Mouse (Mus musculus) telencephalon, adult 2 months (tissue): ENCODE measurements at regions not wholly inside any gene's neighbourhood (a gene's known extent, or its start where the extent isn't known, plus 50 kb on each side); places are given as distances from the start of the nearest gene placed in this dataset.

Experiments
- DNase-seq: peaks from one replicate; pipeline ENCODE4 v3.0.0-alpha.2; 2011; ENCODE audit warnings: low read depth, low spot score

DNA sequence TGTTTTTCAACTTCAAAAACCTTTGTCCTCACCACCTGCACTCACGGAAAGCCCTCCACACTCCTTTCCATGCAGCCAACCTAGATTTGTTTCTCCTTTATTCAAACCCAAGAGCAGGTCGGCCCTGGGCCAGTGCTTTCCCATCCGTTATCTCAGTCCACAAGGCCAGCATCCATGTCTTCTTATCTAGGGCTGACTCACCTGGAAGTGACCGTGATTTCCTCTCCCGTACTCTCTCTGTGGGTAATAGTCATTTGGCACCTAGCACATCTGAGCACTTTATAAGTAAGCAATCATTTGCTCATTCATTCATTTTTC lies 106.2 kb downstream of the Rassf10 start:
- no peak for DNase-seq

DNA sequence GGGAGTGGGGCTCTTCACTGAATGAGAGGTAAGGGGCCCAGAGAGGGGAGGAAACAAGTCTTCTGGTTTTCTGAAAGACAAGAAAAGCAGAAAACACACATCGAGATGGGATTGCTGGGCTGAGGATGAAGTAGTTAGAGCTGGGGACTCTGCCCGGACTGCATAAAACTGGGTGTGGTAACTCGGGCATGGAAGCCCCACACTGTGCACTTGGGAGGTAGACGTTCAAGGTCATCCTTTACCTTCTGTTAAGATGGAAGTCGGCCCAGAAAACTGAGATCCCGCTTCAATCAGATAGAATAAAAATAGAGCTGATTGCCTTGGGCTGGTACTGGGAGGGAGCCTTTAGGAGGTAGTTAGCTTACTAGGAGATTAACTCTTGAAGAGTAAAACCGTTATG lies 107.2 kb downstream of the Rassf10 start:
- no peak for DNase-seq

DNA sequence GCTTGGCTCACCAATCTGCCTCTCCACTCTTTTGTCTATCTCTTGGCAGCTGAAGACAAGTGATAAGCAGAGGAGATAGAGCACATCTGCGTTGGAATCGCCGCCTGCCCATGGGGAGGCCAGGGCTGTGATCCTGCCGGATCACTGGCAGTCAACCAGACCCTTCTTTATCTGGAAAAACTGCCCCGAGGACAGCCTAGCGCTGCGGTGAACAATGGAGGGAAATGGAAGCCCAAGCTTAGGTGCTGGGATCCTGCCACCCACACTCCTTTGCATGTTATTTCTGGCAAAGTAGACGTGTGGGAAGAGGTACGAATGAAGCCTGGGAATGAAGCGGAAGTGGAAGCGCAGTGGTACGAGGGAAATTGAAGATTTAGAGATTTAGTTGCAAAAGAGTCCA lies 112.8 kb downstream of the Rassf10 start:
- peak; percentile 35 for DNase-seq

DNA sequence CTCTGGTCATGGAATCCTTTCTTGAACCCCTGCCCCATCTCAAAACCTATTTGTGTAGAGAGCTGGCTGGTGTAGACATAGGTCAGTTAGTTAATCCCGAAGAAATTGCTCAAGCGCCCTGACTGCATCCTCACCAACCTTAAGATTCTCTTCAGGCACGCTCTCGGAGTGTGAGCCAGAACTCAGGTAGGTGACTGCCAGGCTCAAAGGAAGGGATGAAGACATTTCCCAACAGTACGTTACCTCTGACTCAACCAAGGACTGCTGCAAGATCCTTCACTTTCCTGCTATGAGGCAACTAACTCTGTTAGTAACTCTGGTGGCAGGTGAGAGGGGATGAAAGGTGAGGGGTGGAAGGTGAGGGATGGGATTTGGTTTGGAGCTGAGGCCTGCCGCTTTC lies 114.5 kb downstream of the Rassf10 start:
- DNase-seq, result no peak

DNA sequence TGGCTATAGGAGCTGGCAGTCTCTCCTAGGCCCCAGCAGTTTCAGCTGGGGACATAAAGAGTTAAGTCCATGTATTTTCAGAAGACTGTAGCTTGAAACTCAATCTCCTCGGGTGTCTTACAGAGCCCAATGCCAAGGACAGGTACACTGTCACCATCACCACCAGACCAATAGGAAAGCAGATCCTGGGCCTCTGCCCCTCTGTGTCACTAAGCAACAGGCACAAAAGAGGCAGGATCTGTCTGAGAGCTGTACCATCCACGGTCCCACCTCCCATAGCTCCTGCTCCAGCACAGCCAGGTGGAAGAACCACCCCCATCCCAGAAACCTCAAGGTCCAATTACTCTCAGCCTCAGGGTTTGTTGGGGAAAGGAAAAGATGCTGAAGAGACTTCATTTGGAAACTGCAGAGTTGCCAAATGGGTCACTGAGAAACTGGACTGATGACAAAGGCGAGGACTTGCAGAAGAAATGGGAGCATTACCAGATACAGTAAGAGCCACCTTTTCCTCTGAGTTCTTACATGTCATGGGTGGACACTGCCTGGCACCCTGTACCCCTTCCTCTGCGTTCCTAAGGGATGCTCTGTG lies 115.7 kb downstream of the Rassf10 start:
- DNase-seq, result no peak

DNA sequence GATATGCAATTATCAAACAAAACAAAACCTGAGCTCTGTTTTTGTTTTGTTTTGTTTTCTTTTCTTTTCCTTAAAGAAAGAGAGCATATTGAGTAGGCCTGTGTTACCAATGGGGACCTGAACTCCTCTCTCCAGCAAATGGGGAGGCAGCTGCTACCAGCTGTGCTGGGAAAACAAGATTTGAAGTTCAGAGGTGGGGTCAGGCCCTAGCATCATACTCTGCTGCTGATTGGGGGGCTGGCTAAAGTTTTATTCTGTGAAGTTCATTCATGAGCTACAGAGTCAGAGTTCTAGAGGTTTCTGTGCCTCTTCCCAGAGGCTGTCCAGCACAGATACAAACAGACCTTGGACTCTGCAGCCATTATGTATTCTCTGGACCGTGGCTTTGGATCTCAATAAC lies 117.7 kb downstream of the Rassf10 start:
- no peak for DNase-seq

DNA sequence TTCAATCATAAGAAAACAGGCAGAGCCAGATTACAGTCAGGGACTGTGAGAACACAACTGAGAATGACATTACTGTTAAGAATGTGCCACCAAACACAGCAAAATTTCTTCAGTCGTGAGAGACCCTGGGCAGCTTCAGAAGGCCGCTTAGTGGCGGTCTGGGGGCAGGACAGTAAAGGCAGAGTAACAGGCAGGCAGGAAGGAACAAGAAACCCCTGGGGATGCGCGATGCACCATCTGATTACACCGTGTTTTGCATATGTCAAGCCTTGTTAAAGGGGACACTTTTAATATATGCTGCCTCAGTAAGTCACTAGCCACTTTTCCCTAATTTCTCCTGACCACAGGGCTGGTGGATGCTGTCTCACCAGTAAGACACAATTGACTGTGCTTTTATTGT lies 120.0 kb downstream of the Rassf10 start:
- no peak for DNase-seq

DNA sequence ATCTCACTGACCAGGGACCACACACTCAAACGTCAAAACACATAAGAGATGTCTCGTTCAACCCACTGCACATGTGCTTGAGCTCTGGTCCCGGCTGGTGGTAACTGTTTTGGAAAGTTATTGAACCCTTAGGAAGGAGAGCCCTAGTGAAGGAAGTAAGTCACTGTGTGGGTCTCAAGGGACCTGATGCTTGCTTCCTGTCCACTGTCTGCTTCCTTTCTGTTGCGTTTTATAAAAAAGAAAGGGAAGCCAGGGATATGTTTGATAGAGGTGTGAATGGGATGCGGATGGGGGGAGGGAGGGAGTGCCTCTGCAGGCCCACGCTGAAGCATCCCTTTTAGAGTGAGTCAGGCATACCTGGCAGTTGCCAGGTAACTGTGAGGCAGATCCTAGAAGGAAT lies 121.6 kb downstream of the Rassf10 start:
- no peak for DNase-seq

DNA sequence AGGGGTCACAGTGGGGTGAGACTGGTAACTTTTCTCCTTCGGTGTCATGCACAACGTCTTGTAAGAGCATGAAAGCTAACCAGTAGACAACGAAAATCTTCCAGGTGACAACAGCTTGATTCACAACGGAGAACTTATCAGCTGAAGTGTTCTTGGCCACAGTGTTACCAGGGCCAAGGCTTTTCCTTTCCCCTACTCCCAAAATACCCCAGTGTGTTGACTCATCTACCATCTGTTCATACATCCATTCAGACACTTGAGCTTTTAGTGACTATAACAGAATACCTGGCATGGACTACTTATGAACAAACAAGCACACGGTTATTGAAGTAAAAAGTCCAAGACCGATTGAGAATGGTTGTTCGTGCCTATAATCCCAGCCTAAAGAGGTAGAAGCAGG lies 122.5 kb downstream of the Rassf10 start:
- no peak for DNase-seq

DNA sequence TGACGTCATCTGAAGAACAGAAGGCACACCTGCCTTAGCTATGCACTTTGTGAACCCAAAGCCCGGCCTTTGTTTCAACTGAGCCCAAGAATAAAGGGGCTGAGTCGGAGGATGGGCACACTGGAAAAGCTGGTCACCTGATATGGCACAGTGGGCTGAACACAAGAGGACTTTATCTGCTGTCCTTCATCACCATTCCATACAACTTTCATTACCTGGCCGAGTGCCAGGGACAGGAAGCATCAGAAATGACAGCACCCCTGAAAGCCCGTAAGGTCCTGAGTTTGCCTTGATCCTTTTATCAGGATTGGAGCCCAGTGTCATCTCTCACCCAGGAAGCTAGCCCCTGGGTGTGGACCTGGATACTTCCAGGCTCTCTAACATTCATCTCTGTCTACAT lies 126.1 kb upstream of the Arntl start:
- DNase-seq, result no peak

DNA sequence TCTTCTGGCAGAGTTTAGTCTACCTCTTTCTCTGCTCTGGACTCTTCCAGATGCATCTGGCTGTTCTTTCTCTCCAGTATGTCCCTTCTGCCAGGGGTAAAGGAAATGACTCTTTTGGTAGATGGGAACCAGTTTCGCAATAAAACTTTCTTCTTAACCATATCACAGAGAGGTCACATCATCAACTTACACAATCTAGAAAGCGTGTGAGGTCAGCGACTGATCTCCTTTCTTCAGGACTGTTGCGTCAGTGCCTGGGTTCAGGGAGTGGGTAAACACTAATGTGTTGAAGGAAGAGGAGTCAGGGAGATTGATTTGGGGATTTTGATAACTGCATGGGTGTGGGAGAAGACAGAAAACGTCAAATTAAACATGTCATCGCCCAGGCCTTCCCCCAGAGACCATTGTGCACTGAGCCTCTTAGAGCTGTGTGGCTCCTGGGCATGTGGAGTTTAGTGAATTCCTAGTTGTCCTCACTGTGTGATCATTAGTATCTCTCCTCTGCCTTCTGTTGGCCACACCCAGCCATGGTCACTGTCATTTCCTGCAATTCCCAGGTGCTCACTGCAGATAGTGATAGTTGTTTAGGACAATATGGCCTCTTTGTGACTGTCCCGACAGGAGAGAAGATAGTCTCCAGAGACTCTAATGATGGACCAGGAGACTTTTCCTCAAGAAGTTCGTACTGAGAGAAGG lies 122.2 kb upstream of the Arntl start:
- DNase-seq, result no peak

DNA sequence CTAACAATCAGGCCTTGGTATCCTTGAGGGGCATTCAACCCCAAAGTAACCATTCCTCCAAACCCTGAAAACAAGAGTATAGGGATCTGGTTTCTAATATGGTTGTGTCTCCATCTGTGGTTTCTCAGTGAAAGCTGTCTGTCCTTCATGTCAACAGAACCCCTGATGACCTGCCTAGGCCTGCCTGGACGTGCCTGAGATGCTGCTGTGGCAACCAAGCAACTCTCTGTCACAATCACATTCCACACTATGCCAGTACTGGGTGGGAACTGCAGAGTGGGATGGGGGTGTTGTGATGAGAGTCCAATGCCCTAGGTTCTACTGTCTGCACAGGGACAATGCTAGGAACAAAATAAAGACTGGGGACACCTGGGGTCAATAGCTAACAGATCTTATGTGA lies 121.1 kb upstream of the Arntl start:
- no peak for DNase-seq

DNA sequence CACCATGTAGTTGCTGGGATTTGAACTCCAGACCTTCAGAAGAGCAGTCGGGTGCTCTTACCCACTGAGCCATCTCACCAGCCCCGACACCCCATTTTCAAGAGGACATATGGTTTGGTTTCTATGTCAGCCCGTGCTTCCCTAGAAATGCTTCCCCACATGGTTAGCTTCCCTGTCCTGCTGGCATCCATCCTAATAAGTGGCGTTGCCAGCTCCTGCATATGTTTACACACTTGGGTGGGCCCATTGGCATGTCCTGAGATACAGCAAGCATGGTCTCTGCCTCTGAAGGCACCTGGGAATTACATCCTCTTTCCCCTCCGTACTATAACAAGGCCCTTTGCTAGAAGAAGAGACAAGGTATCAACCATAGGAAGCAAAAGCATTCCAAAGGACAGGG lies 119.6 kb upstream of the Arntl start:
- DNase-seq, result no peak

DNA sequence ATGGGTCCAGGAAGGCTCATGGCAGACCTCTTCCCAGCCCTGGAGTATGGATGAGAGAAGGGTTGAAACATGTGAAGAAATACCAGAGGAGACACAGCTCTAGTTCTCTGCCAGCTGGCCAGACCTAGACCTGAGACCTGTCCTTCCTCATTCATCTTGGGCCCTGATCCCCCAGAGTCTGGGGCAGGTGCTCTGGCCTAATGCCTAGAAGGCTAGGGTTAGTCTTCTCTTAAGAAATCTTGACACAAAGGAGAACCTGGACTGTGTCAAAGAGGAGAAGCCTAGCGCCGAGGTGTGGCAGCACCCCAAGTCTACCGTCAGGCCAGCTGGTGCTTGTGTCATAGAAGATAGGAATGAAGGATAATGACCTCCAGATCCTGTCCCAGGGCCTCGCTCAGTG lies 118.2 kb upstream of the Arntl start:
- no peak for DNase-seq

DNA sequence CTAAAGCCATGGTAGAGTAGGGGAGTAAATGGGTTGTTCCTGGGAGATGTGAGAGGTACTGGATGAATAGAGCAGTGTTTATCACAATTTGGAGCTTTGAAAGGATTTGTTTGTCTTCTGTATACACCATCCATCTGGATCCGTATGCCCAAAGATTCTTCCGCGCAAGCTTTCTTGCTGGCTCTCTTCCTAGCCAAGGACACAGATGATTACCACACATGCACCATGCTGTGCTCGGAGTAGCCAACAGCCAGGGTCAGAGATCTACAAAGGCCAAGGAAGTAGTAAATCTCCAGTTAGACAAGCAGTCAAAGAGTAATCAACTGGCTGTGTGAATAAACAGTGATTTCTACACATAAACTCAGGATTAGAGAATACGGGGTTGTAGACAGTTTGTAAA lies 113.3 kb upstream of the Arntl start:
- DNase-seq, result no peak

DNA sequence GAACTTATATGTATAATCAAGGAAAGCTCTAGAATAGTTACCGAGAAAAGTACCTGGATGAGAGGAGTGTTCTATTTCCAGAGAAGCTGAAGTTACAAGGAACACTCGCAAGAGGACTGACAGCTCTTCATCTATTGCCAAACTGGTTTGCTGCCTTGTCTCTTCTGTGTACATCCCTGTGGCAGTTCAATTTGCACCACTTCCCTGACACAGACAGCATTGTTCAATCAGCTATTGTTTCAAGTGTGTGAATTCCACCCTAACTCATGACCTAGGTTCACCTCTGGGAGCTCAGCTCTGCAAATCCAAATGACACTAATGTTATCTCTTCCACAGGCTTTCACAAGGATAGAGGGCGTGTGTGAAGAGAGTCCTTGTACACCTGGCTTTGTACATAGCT lies 112.2 kb upstream of the Arntl start:
- DNase-seq, result no peak

DNA sequence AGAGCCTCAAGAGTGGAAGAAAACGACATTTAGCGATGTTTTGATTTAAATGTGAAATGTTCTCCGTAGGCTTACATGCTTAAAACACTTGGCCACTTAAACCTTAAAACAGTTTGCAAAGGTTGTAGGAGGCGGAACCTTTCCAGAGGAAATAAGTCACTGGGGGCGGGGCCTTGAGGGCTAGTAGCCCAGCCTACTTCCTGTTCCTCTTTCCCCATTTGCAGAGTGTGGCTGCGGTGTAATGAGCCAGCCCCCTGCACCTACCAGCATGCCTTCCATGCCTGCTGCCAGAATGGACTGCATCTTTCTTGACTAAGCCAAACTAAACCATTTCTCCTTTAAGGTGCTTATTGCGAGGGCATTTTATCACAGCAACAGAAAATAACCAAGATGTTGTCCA lies 103.0 kb upstream of the Arntl start:
- DNase-seq, result no peak

DNA sequence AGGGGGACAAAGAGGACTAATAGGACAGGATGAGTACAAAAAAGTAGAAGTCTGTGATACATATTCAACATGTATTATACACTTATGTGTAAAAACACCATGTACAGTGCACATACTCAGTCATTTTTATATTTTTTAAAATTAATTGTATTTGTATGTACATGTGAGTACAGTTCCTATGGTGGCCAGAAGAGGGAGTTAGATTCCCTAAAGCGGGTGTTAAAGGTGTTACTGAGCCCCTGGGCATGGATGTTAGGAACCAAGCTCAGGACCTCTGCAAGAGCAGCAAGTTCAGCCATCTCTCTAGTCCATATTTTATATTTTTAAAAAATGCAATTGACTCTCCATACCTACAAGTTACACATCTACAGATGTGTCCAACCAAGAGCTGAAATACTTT lies 101.9 kb upstream of the Arntl start:
- no peak for DNase-seq

DNA sequence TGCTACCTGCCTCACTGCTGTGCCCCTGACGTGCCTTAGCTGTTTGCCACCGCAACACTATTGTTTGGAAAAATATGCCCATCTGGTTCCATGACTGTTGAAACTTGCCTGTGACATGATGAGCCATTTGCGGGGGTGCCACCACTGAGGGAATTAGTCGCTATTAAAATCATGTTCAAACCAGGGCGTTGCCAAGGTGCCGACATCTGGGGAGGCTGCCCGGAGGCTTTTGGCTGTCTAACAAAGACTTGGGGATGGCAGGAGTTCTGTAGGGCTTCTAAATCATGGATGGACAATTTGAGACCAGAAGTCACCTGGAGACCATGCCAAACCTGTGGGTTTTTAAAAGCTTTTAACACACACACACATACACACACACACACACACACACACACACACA lies 100.5 kb upstream of the Arntl start:
- no peak for DNase-seq

DNA sequence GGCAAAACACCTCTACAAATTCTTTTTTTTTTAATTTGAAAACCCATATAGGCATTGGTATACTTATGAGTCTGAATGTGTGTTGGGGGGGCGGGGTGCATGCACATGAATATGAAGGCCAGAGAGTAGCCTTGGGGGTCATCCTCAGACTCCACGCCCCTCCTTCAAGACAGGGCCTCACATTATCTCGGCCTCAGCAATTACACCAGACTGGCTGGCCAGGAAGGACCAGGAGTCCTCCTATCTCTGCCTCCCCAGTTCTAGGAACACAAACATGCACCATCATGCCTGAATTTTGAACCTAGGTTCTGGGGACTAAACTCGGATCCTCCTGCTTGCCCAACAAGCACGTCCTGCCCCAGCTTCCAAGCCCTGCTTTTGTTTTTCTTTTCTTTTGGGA lies 99.3 kb upstream of the Arntl start:
- no peak for DNase-seq

DNA sequence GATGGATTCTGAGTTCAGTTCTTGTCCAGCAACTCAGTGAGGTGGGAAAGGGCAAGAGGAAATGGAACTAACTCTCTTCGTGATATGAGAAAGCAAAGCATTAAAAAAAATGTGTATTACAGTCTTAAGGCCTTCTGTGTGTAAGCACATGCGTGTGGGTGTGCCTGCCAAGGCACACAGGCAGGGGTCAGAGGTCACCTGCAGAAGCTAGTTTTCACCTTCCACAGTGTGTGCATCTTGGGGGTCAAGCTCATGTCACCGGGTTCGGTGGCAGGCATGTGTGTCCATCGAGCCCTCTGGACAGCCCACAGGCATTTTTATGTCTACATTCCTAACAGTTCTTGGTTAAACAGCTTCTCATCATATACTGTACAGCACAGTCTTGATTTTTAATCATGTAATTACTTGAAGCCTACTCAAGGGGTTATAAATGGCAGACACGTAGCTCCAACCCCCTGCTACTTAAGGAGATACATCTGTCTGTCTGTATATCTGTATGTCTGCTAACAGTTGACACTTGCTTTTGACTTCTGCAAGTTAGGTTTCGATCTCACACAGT lies 98.7 kb upstream of the Arntl start:
- DNase-seq, result no peak

DNA sequence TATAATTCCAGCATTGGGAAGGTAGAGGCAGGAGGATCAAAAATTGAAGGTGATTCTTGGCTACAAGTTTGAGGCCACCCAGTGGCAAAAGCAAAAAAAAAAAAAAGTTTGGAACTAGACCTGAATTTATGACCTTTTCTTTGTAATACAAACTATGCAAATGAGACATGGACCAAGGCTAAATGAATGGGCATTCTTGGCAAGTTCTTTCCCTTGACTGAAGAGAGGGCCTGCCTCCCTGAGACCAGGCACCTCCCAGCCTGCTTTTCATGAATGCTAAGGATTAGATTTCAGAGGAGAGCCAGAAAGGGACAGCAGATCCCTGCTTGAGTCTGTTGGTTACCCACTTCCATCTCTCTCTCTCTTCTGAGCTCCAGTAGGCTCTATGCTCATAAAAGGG lies 97.8 kb upstream of the Arntl start:
- no peak for DNase-seq

DNA sequence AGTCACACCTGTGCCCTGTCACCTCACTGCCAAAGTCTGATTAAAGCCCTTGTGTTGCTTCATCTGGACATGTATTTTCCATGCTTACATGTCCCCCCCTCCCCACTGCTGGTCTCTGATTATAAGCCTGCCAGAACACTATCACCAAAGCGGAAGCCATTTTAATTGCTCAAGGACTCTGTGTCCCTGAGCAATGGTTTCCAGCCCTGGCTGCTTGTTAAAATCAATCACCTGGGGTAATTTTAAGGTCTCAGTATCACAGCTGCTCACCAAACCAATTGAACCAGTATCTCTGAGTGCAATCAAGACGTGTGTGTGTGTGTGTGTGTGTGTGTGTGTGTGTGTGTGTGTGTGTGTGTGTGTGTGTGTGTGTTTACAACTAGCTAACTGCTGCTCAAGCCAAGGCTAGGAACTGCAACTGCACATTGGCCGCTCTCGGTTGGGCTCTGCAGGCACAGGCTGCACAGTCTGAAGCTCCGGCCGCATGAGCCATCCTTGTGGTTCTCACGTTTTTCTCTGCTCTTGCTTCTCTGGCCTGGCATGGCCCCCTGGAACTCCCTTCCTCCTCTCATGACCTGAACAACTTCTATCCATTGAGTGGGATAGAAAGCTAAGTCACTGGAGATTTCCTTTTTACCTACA lies 96.3 kb upstream of the Arntl start:
- no peak for DNase-seq
